Mouse (Mus musculus) c-Kit-negative CD71-positive TER-119-positive erythroid progenitor cells, embryonic 14.5 days (primary cell): Measurements from ENCODE around the gene Nol9.

Experiments used
- DNase-seq: peaks from one replicate; pipeline ENCODE4 v3.0.0-alpha.2; 2013; ENCODE audit warnings: low read depth, low spot score

The Nol9 gene

DNA sequence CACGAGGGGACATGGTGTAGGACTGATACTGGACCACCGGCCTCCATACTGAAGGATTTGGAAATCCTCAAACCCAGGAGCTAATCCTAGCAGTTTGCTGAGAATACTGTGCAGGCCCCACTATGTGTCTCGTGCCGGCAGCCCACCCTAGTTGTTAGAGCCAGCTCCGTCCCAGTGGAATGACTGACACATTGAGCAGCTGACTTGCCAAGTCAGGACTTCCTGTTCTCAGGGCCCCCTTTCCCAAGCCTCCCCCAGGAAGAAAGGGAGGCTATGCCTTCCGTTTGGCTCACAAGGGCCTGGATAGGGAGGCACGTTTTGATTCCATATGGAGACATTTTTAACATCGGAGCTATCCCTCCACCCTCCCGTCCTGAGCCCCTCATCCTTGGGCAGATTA lies 51.1 kb downstream of the Nol9 start:
- no peak for DNase-seq

DNA sequence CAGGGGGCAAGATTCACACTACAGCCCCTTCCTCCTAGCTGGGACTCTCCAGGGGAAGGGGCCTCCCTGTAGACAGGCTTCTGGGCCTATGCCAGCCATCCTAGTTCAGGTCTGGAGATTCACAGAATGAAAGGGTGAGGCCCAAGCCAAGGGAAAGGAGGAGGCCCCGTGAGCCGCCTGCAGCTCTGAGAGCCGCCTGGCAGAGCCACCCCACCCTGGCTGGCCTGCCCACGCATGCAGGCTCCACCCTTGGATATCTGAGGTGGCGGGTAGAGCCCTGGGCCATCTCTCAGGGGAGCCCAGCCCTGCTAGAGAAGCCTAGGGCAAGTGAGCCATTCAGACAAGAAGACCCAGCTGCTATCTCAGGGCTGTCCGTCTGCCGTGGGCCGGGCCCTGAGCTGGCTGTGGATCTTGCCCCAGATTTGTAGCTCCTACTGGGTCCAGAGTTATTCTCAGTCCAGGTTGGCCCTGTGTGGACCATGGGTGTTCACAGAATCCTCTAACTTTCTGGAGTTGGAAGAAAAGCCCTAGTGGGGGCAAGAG lies 53.7 kb downstream of the Nol9 start:
- peak; percentile 76 for DNase-seq

DNA sequence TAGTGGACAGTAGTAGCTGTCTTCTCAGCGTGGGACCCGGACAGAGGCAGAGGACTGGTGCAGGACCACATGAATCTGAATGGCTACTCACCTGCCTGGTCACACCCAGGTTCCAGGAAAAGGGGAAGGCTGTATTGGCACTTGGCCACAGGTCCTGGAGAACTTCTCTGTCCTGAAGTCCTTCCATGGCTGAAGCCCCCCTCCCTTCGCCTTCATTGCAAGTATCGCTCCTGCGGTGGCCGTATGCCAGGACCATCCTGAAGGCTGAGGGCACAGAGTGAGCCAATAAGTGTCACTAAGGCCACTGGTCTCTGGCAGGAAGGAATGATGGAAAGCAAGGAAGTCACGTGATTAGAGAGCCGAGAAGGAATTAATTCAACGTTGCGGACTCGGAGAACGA lies 55.1 kb downstream of the Nol9 start:
- DNase-seq: no peak

DNA sequence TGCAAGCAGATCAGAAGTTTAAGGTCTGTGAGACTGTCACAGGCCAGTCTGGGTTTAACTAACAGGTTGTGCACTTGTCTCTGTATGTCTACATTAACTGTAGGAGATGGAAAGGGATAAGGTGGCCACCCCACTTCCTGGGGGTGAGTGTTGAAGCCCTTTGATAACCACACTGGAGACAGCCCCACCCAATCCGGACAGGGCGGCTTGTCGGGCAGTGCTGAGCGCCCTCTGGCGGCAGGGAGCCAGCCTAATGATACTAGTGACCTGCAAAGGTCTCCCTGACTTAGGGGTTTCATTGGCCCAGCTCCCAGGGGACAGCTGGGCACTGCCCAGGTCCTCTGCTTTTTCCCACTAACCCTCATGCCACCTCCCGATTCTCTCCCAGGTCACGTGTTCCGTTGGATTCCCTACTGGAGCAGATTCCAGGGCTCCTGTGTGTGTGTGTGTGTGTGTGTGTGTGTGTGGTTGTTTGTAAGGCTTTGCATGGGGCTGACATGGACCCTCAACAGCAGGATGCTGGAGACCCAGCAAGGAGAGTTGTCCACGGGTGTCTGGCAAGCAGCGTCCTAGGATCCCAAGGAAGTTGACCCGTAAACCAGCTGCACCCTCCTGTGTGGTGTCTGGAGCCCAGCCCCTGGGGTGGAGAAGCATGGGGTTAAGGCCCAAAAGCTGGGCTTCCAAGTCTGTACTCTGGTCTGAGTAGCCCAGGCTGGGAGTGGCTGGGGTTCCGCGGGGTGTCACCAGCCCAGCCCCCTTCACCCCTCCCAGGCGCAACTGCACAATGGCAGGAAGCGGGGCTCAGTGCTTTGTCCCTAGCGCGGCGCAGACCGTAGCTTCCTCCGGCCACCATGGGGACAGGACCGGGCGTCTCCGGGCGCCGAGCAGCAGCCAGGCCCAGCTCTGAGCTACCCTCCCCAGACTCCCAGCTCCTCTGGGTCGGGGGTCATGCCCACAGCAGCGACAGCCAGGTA lies 57.1 kb downstream of the Nol9 start:
- DNase-seq: peak; percentile 80

DNA sequence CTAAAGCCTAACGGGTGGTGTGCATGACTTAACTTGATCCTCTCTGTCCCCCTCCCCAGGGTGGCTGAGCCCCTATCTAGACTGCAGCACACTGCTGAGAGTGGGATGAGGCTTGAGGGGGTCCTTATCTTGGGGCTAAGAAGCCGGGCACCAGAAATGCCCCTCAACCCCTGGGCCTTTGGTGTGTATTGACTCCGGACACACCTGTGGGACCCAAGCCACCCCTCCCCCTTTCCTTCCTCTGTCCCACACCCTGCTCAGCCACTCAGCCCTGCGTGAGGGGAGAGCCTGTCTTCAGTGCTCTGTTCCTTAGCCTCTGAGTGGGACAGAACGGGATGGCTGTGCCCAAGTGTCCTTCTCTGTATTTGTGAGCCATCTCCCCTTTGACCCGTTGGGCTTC lies 57.8 kb downstream of the Nol9 start:
- DNase-seq: no peak

DNA sequence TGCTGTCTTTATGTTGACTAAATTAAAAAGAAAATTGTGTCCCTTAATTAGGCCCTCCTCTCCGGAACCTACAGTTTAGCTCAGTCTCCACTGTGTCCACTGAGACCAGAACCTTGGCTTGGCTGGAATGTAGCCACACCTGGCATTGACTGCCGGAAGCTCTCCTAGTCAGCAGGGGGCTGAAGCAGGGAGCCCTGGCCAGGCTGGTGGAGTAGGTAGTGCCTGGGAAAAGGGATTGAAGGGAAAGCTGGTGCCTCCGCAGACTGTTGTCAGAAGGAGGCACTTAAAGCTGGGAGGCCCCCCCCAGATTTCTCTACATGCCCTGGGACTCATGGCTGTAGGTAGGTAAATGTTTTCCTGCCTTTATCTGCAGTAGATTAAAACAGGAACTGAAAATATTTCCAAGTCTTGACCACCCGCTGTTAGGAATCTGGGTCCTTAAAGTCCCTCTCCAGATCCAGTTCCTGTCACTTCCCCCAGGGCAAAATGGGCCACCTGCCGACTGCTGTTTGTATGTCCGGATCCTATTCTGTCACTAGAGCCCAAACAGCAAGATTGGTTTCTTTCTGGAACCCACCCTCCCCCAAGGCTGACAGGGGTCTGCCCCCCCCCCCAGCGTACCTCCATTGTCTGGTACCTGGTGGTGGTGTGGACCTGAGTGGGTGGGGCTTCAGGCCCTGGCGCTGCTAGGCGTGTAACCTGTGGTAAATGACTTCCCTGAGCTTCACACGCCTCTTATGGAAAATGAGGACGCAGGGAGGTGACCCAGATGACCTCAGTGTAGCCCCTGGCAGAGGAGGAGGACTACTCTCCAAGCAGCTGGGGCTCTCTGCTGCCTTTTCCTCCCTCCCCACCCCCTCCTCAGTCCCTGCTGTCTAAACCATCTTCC lies 59.0 kb downstream of the Nol9 start:
- no peak for DNase-seq

DNA sequence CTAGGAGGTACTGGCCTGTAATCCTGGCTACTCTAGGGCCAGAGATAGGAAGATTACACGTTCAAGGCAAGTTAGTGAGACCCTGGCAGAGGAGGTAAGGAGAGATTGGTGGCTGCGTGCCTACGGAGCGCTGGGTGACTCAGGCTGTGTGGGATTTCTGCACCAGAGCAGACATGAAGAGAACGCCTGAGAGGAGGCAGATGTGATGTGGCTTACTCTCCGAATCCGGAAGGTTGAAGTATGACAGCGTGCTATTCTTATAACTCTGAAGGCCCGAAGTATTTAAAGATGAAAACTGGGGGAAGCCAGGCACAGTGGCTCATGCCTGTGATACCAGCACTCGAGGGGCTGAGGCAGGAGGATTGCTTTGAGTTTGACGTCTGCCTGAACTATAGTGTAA lies 61.4 kb downstream of the Nol9 start:
- no peak for DNase-seq

DNA sequence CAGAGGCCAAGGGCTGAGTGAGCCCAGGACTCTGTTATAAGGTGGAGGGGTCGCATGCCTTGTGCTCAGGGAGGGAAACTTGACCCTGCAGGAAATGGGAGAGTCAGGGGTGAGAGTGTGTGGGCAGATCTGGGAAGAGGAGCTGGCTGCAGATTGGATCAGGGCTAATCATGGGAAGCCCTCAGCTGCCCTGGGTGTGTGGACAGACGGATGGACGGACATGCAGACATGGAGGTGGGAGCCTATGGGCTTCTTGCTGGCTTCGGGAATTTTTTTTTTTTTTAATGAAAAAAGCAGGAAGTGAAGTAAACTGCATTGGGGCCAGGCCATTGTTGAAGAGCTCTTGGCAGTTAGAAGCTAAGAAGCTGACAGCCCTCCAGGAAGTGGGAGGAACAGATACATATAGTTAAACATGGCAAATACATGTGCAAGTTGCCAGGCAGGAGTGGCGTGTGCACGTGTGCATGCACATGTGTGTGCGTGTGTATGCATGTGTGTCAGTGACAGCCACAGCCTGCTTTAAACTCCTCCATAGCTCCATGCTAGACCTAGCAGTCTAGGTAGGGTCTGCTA lies 62.0 kb downstream of the Nol9 start:
- no peak for DNase-seq

DNA sequence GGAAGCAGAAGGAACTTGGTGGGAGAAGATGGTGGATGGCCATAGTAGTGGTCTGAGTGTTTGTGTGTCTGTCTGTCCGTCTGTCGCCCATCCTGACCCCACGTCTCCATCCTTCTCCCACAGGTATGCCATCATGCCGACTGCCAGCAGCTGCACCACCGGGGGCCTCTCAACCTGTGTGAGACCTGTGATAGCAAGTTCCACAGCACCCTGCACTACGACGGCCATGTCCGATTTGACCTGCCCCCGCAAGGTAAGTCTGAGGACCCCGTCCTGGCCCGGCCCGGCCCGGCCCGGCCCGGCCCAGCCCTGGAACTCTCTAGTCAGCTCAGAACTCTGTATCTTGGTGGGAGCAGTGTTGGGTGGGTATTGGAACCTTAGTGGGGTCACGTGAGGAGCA lies 62.8 kb downstream of the Nol9 start:
- no peak for DNase-seq

DNA sequence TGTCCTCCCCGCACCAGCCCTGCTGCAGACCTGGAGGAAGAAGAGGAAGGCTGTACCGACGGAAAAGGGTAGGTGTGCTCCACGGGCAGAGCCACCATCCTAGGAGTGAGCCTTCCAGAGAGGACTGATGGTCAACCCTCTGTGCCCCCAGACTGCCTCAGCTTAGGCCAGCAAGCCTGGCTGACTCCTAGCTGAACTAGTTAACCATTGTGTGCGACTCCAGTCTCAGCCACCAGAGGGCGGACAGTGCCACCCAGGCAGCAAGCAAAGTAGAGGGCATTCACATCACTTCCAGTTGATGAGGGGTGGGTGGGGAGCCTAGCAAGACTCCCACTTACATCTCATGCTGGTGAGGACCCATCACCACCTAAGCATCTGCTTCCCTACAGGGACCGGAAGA lies 63.9 kb downstream of the Nol9 start:
- peak; percentile 54 for DNase-seq

DNA sequence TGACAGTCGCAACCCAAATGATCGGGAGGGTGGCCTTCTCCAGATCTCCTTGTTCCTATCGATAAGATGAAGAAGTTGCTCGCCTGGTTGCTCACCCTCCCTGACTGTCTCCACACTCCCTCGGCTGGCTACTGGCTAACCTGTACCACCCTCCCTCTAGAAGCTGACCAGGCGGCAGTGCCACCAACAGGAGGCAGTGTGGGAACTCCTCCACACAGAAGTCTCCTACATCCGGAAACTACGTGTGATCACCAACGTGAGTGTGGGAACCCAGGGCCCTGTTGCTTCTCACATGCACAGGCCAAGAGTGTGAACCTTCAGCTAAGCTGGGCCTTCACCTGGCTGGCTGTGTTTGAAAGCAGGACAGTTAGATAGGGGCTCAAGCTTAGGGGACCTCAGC lies 67.6 kb downstream of the Nol9 start:
- no peak for DNase-seq

DNA sequence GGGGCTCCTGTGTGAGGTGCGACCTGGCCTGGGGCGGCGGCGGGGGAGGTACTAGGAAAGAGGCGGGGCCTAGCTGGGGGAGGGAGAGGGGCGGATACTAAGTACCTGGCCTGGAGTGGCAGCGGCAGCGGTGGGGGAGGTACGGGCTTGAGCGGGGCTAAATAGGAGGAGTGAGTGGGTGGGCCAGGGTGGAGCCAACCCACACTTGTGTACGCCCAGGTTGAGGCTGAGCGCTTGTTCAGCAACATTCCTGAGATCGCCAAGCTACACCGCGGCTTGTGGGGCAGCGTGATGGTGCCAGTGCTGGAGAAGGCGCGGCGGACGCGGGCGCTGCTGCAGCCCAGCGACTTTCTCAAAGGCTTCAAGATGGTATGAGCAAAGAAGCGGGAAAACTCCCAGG lies 68.4 kb downstream of the Nol9 start:
- no peak for DNase-seq

DNA sequence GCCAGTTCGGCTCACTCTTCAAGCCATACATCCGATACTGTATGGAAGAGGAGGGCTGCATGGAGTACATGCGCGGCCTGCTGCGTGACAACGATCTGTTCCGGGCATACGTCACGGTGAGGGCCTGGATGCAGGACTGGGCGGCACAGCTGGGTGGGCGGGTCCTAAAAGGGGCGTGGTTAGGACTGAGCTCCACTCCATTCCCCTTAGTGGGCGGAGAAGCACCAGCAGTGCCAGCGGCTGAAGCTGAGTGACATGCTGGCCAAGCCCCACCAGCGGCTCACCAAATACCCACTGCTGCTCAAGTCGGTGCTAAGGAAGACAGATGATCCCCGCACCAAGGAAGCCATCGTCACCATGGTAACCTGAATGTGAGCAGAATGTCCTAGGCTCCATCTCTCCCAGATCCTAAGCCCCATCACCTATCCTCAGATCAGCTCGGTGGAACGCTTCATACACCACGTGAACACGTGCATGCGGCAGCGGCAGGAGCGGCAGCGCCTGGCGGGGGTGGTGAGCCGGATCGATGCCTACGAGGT lies 68.9 kb downstream of the Nol9 start:
- peak; percentile 81 for DNase-seq

DNA sequence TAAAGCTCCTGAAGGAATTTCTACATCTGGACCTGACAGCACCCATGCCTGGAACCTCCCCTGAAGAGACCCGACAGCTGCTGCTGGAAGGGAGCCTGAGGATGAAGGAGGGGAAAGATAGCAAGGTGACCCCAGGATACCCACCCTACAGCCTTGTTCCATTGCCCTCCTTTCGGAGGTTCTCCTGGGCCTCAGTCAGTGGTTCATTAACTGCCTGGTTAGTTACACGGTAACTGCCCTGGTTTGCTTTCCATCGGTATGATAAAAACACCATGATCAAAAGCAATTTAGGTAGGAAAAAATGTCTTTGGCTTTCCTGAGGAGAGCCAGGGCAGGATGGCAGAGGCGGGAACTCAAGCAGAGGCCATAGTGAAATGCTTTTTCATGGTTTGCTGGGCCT lies 69.6 kb downstream of the Nol9 start:
- no peak for DNase-seq

DNA sequence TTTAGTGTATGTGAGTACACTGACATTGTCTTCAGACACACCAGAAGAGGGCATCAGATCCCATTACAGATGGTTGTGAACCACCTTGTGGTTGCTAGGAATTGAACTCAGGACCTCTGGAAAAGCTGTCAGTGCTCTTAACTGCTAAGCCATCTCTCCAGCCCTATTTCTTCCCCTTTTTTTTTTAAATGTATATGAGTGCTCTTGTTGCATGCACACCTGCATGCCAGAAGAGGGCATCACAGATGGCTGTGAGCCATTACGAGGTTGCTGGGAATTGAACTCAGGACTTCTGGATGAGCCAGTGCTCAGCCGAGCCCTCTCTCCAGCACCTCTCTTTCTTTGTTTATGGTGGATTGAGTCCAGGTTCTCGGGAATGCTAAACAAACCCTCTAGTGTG lies 70.4 kb downstream of the Nol9 start:
- no peak for DNase-seq

DNA sequence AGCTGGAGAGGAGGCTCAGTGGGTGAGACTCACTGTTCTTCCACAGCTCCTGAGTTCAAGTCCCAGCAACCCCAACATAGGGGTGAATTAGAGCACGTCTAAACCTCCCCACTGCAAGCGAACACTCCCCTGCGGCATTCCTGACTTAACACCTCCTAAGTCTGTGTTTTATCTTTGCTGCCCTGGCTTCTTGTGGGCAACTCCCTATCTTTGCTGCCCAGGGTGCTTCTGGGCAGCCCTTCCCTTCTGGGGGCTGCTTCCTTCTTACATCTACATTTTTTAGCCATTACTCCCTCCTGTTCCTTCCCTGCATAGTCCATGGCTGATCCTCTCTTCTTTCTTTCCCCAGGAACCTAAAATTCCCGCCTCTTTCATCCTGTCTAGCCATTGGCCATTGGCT lies 71.6 kb downstream of the Nol9 start:
- DNase-seq: peak; percentile 54
